Mouse (Mus musculus) forebrain, embryonic 14.5 days (tissue): ENCODE measurements around the gene Sf3a2. TPM values are rescaled to one million over a fixed set of nuclear protein-coding genes. Genes with fewer than 3 reads are reported as not detected.

ENCODE experiments used
- ATAC-seq: fragments of 200-750 bp; cut with Nextera tagmentation; 2 replicates; pipeline ENCODE4 v1.8.0; 2017; ENCODE audit warnings: mild to moderate bottlenecking, moderate library complexity
- DNase-seq: peaks from one replicate; pipeline ENCODE4 v3.0.0-alpha.2; 2015; ENCODE audit warnings: low spot score
- H3K27ac ChIP-seq: fragments of 300-500 bp; sonication (generic); 2 replicates; pipeline ENCODE4 v1.5.1; 2014; ENCODE audit warnings: low read depth, mild to moderate bottlenecking, control low read depth, low read length, moderate library complexity
- H3K27me3 ChIP-seq: fragments of 300-500 bp; sonication (generic); replicated peaks from 2 replicates; pipeline ENCODE4 v1.6.1; 2014; ENCODE audit warnings: low read length, control low read depth, mixed read lengths; ENCODE audit not compliant: control insufficient read depth, insufficient read depth
- H3K36me3 ChIP-seq: fragments of 300-500 bp; sonication (generic); 2 replicates; pipeline ENCODE4 v1.6.1; 2014; ENCODE audit warnings: low read length, control low read depth; ENCODE audit not compliant: control insufficient read depth, insufficient read depth
- H3K4me1 ChIP-seq: fragments of 300-500 bp; sonication (generic); 2 replicates; pipeline ENCODE4 v1.6.1; 2014; ENCODE audit warnings: antibody characterized with exemption, low read length, control low read depth; ENCODE audit not compliant: control insufficient read depth, insufficient read depth
- H3K4me2 ChIP-seq: fragments of 300-500 bp; sonication (generic); 2 replicates; pipeline ENCODE4 v1.6.1; 2014; ENCODE audit warnings: mild to moderate bottlenecking, control low read depth, low read length
- H3K4me3 ChIP-seq: fragments of 300-500 bp; sonication (generic); 2 replicates; pipeline ENCODE4 v1.5.1; 2014; ENCODE audit warnings: low read depth, low read length, control low read depth
- H3K9ac ChIP-seq: fragments of 300-500 bp; sonication (generic); 2 replicates; pipeline ENCODE4 v1.6.1; 2014; ENCODE audit warnings: mild to moderate bottlenecking, low read length, control low read depth, moderate library complexity
- H3K9me3 ChIP-seq: fragments of 300-500 bp; sonication (generic); replicated peaks from 2 replicates; pipeline ENCODE4 v1.6.1; 2016; ENCODE audit warnings: low read length, control low read depth, mixed read lengths; ENCODE audit not compliant: control insufficient read depth
- WGBS: fragments of 180-500 bp; shearing (Covaris S2); extraction: QIAGEN DNeasy Blood & Tissue Kit; methylation state at CpG from one replicate; pipeline ENCODE4 v1.1.7; 2014; 5-methylcytosine and 5-hydroxymethylcytosine counted together
- microRNA counts: library from miRNA; unstranded; fragments of <30 nt; microRNA quantifications from one replicate; lab custom pipeline; 2016
- microRNA-seq: library from miRNA; unstranded; fragments of <30 nt; microRNA quantifications from one replicate; pipeline ENCODE4, GENCODE M21; 2016
- polyA plus RNA-seq: library from polyadenylated mRNA; unstranded; fragments of >200 nt; fragmentation: Nextera tagmentation; extraction: Ambion mirVana; gene quantifications from 2 replicates; pipeline ENCODE4 v1.2.1, GENCODE M21; 2014

Gene Sf3a2
- polyA plus RNA-seq, 1 experiment from 2014 or later = 66.6 TPM

GRCm38 (mm10) chr10:80843087-80843930 lies 45.3 kb downstream of the Sf3a2 start:
- no peak overlapping the region for H3K27ac ChIP-seq
- peak overlapping the region; percentile 64 for H3K9ac ChIP-seq
- H3K27me3 ChIP-seq = peaks cover 24% of the 10 kb centered on the region
- WGBS = 7% methylated on average over 28 of the region's 32 CpGs
- H3K4me1 ChIP-seq = peaks cover 5% of the 10 kb centered on the region; the same call in 1 of the 2 replicates
- peak overlapping the region; percentile 81 for H3K4me2 ChIP-seq
- peak; percentile 21; the same call in 1 of the 2 replicates for ATAC-seq
- no peaks in the 10 kb centered on the region for H3K36me3 ChIP-seq
- DNase-seq = no peak
- H3K4me3 ChIP-seq = peak overlapping the region; percentile 45
- no peaks in the 10 kb centered on the region for H3K9me3 ChIP-seq

DNA sequence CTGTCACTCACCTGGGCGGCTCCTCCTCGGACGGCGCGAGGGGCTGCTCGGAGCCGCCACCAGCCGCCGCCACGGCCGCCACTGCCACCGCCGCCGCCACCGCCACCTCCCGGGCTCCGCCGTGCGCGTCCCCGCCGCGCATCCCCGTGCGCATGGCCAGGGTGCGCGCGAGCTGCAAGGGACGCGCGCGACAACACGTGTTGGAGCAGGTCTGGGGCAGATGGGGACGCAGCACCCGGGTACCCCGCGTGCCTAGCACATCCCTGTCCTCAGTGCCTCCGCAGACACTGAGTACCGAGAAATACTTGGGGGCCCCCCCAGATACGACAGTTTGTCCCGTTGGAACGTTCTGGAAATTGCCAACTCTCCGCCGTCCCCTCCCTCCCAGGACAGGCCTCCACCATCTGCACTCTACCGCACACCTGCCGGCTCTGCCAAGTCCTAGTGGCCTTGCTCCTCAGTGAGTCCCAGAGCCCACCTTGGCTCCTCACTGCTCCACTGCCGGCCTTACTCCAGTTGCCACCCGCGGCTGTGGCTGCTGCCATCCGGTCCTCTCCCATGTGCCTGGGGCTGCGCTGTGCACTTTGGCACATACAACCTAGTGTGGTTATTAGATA lies 46.0 kb downstream of the Sf3a2 start, which contains the start of gene Lingo3:
Lingo3 (minus strand) TSS at position 109 of the 617 bp plus-strand sequence.
- Histone ChIP-seq H3K9ac (peak within 1 kb of the TSS; percentile 64), H3K9me3 (no peaks in the 10 kb centered on the region), H3K4me1 (peaks cover 5% of the 10 kb centered on the region; the same call in 1 of the 2 replicates), H3K27me3 (peaks cover 24% of the 10 kb centered on the region), H3K27ac (no peak within 1 kb of the TSS), H3K36me3 (no peaks in the 10 kb centered on the region), H3K4me3 (peak within 1 kb of the TSS; percentile 45), H3K4me2 (peak within 1 kb of the TSS; percentile 81)
- peak; percentile 60 for ATAC-seq
- WGBS = 5% methylated on average over 39 of the region's 51 CpGs
- peak; percentile 63 for DNase-seq

DNA sequence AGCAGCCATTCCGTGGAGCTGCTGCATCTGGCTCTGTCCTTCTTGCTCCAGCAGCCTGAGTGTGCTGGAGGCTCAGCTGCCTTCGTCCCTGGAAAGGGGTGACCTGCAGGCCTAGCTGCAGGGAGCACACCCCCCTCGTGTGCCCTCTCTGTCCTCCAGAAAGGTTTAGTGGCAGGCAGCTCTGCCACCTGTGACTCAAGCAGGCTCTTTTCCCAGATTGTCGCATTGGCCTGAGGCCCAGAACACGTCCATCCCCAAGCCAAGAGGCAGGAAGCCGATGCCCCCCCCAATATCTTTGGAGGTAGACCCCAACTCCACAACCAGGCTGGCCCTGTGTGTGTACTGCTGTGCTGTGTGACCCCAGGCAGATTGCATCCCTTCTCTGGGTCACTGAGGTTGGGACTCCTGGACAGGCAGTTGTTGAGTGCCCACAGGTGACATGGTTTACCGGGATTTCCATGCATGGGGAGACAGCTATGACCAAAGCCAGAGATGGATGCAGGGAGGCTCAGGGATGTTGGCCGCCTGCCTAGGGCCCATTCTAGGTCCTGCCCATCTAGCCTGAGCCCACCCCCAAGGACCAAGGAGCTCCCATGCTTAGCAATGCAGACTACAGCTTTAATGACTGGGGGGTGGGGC lies 47.2 kb downstream of the Sf3a2 start:
- no peak overlapping the region for H3K4me3 ChIP-seq
- ATAC-seq = no peak

GRCm38 (mm10) chr10:80845732-80846131 lies 47.7 kb downstream of the Sf3a2 start:
- no peak overlapping the region for H3K27ac ChIP-seq
- H3K4me2 ChIP-seq = no peak overlapping the region
- peaks cover 8% of the 10 kb centered on the region for H3K36me3 ChIP-seq
- peaks cover 5% of the 10 kb centered on the region; the same call in 1 of the 2 replicates for H3K4me1 ChIP-seq
- ATAC-seq (no peak), DNase-seq (no peak)
- no peak overlapping the region for H3K9ac ChIP-seq
- H3K27me3 ChIP-seq = peaks cover 24% of the 10 kb centered on the region
- WGBS = 82% methylated on average over 12 of the region's 12 CpGs
- no peak overlapping the region for H3K4me3 ChIP-seq
- no peaks in the 10 kb centered on the region for H3K9me3 ChIP-seq

More for the DNA sequence above, 47.2 kb downstream of the Sf3a2 start:
- WGBS = 66% methylated on average over 8 of the region's 8 CpGs
- no peaks in the 10 kb centered on the region for H3K9me3 ChIP-seq
- no peak overlapping the region for H3K4me2 ChIP-seq
- no peak overlapping the region for H3K9ac ChIP-seq
- H3K27me3 ChIP-seq = peaks cover 24% of the 10 kb centered on the region
- no peak for DNase-seq
- peaks cover 3% of the 10 kb centered on the region for H3K36me3 ChIP-seq
- H3K27ac ChIP-seq = no peak overlapping the region
- H3K4me1 ChIP-seq = peaks cover 5% of the 10 kb centered on the region; the same call in 1 of the 2 replicates

DNA sequence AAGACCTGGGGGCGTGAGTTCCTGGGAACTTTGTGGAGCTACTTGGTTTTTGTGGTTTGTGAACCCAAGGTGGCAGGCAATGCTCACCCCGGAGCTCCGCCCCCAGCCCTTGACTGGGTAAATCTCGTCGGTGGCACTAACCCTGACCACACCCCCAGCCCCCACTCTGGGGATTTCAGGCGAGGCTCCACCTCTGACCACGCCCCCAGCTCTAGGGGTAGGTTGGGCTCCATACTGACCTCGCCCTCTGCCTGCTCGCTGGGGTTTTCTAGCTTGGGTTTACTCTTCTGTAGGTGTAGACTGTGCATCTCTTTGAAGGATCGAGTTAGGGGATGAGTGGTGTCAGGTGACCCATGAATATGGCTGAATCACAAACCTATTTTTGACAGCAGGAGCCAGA lies 50.6 kb downstream of the Sf3a2 start:
- 12% methylated on average over 10 of the region's 10 CpGs for WGBS
- DNase-seq = no peak
- no peak overlapping the region for H3K27ac ChIP-seq
- no peak overlapping the region for H3K4me3 ChIP-seq
- H3K36me3 ChIP-seq = peaks cover 33% of the 10 kb centered on the region
- peaks cover 16% of the 10 kb centered on the region for H3K27me3 ChIP-seq
- no peak overlapping the region for H3K4me2 ChIP-seq
- no peak for ATAC-seq
- no peaks in the 10 kb centered on the region for H3K9me3 ChIP-seq
- H3K4me1 ChIP-seq = peaks cover 3% of the 10 kb centered on the region; the same call in 1 of the 2 replicates
- H3K9ac ChIP-seq = no peak overlapping the region

MicroRNAs encoded within 50 kb of the gene (microRNA counts, 519-probe panel; counts per million panel counts)
- not detected for microRNA mmu-miR-1982 (lab: Ali Mortazavi, UCI)

Small RNA genes within 50 kb of the gene (microRNA-seq; reads per million reads assigned to microRNA genes)
- 4.6 reads per million, percentile 24 among the genes with 10 or more reads in this experiment for gene Mir1982

Other genes with a start within 250 kb of the Sf3a2 start
- 22.3 and 28.8 TPM in 2 replicates for gene Rexo1, start 236.6 kb upstream of the Sf3a2 start, polyA plus RNA-seq
- 6.2 and 6.6 TPM in 2 replicates for gene Klf16, start 220.9 kb upstream of the Sf3a2 start, polyA plus RNA-seq
- 118 and 126 TPM in 2 replicates for gene Abhd17a, start 207.9 kb upstream of the Sf3a2 start, polyA plus RNA-seq
- gene Scamp4, start 195.3 kb upstream of the Sf3a2 start, polyA plus RNA-seq = 57.7 and 61.9 TPM in 2 replicates
- 3.6 and 7.4 TPM in 2 replicates for gene Adat3, start 195.3 kb upstream of the Sf3a2 start, polyA plus RNA-seq
- 1.1 and 1.6 TPM in 2 replicates for gene Gm49322, start 192.2 kb upstream of the Sf3a2 start, polyA plus RNA-seq
- gene Csnk1g2, start 175.4 kb upstream of the Sf3a2 start, polyA plus RNA-seq = 35.9 and 49.2 TPM in 2 replicates
- 42.6 and 52.2 TPM in 2 replicates for gene Btbd2, start 141.1 kb upstream of the Sf3a2 start, polyA plus RNA-seq
- gene Mknk2, start 120.1 kb upstream of the Sf3a2 start, polyA plus RNA-seq = 43.1 and 49.1 TPM in 2 replicates
- gene Mob3a, start 96.2 kb upstream of the Sf3a2 start, polyA plus RNA-seq = 35.7 and 37.2 TPM in 2 replicates
- 16.0 and 21.5 TPM in 2 replicates for gene Izumo4, start 96.0 kb upstream of the Sf3a2 start, polyA plus RNA-seq
- gene Ap3d1, start 55.9 kb upstream of the Sf3a2 start, polyA plus RNA-seq = 81.0 and 99.5 TPM in 2 replicates
- gene Dot1l, start 43.0 kb upstream of the Sf3a2 start, polyA plus RNA-seq = 13.6 and 19.3 TPM in 2 replicates
- gene Plekhj1, start 428 bp downstream of the Sf3a2 start, polyA plus RNA-seq = 140 and 143 TPM in 2 replicates
- gene Amh, start 7.0 kb downstream of the Sf3a2 start, polyA plus RNA-seq = 0.10 TPM in 1 of 2 replicates, not detected in the other
- gene Jsrp1, start 15.3 kb downstream of the Sf3a2 start, polyA plus RNA-seq = 0.30 and 0.31 TPM in 2 replicates
- gene Oaz1, start 28.5 kb downstream of the Sf3a2 start, polyA plus RNA-seq = 1,568 and 1,701 TPM in 2 replicates
- gene Lingo3, start 45.8 kb downstream of the Sf3a2 start, polyA plus RNA-seq = 2.7 and 4.7 TPM in 2 replicates
- gene Lsm7, start 57.0 kb downstream of the Sf3a2 start, polyA plus RNA-seq = 265 and 372 TPM in 2 replicates
- 30.4 and 44.6 TPM in 2 replicates for gene Sppl2b, start 57.1 kb downstream of the Sf3a2 start, polyA plus RNA-seq
- gene Tmprss9, start 73.7 kb downstream of the Sf3a2 start, polyA plus RNA-seq = 0.10 and 0.13 TPM in 2 replicates
- gene Timm13, start 102.8 kb downstream of the Sf3a2 start, polyA plus RNA-seq = 355 and 398 TPM in 2 replicates
- gene Lmnb2, start 120.0 kb downstream of the Sf3a2 start, polyA plus RNA-seq = 12.1 and 14.4 TPM in 2 replicates
- 5.2 and 6.2 TPM in 2 replicates for gene Gadd45b, start 131.9 kb downstream of the Sf3a2 start, polyA plus RNA-seq
- 15.3 and 20.8 TPM in 2 replicates for gene Gng7, start 216.7 kb downstream of the Sf3a2 start, polyA plus RNA-seq
- gene Diras1, start 227.5 kb downstream of the Sf3a2 start, polyA plus RNA-seq = 19.0 and 21.0 TPM in 2 replicates
- 20.7 and 26.9 TPM in 2 replicates for gene Slc39a3, start 239.2 kb downstream of the Sf3a2 start, polyA plus RNA-seq